Mouse (Mus musculus) midbrain, embryonic 11.5 days (tissue): ENCODE measurements around the gene Phc1. TPM values are rescaled to one million over a fixed set of nuclear protein-coding genes. Genes with fewer than 3 reads are reported as not detected.
"Not testable (repeated sequence)": the region's sequence is repeated elsewhere in the genome, so short reads cannot be mapped to it uniquely, and the experiment has no call there.

Experiments
- ATAC-seq: fragments of 200-750 bp; cut with Nextera tagmentation; 2 replicates; pipeline ENCODE4 v1.8.0; 2017; ENCODE audit warnings: moderate TSS enrichment, moderate library complexity; ENCODE audit not compliant: low FRiP score
- DNase-seq: peaks from one replicate; pipeline ENCODE4 v3.0.0; 2015; ENCODE audit warnings: low spot score; ENCODE audit errors: missing footprints
- H3K27ac ChIP-seq: fragments of 300-500 bp; sonication (generic); 2 replicates; pipeline ENCODE4 v1.5.1; 2014; ENCODE audit warnings: low read depth, low read length
- H3K27me3 ChIP-seq: fragments of 300-500 bp; sonication (generic); 2 replicates; pipeline ENCODE4 v1.6.1; 2014; ENCODE audit warnings: mild to moderate bottlenecking, low read length, moderate library complexity, mixed read lengths; ENCODE audit not compliant: control insufficient read depth, insufficient read depth
- H3K36me3 ChIP-seq: fragments of 300-500 bp; sonication (generic); 2 replicates; pipeline ENCODE4 v1.6.1; 2014; ENCODE audit warnings: mild to moderate bottlenecking, low read length, moderate library complexity, mixed read lengths; ENCODE audit not compliant: control insufficient read depth, insufficient read depth
- H3K4me1 ChIP-seq: fragments of 300-500 bp; sonication (generic); 2 replicates; pipeline ENCODE4 v1.6.1; 2014; ENCODE audit warnings: low read length; ENCODE audit not compliant: control insufficient read depth, insufficient read depth
- H3K4me2 ChIP-seq: fragments of 300-500 bp; sonication (generic); 2 replicates; pipeline ENCODE4 v1.6.1; 2014; ENCODE audit warnings: mild to moderate bottlenecking, moderate library complexity
- H3K4me3 ChIP-seq: fragments of 300-500 bp; sonication (generic); 2 replicates; pipeline ENCODE4 v1.5.1; 2014; ENCODE audit warnings: low read depth, low read length
- H3K9ac ChIP-seq: fragments of 300-500 bp; sonication (generic); 2 replicates; pipeline ENCODE4 v1.6.1; 2014; ENCODE audit warnings: low read length
- H3K9me3 ChIP-seq: fragments of 300-500 bp; sonication (generic); 2 replicates; pipeline ENCODE4 v1.6.1; 2016; ENCODE audit warnings: low read length; ENCODE audit not compliant: control insufficient read depth
- WGBS: fragments of 180-500 bp; shearing (Covaris S2); extraction: QIAGEN DNeasy Blood & Tissue Kit; methylation state at CpG from one replicate; pipeline ENCODE4 v1.1.7; 2014; 5-methylcytosine and 5-hydroxymethylcytosine counted together
- polyA plus RNA-seq: library from polyadenylated mRNA; unstranded; fragments of >200 nt; fragmentation: Nextera tagmentation; extraction: Ambion mirVana; gene quantifications from 2 replicates; pipeline ENCODE4 v1.2.1, GENCODE M21; 2014

Gene Phc1
- polyA plus RNA-seq, 1 experiment from 2014 or later = 34.7 TPM

GRCm38 (mm10) chr6:122366287-122366686 is 25.9 kb upstream of the Phc1 start:
- H3K9me3 ChIP-seq = no peaks in the 10 kb centered on the region
- 45% methylated on average over 2 of the region's 2 CpGs for WGBS
- H3K36me3 ChIP-seq = no peaks in the 10 kb centered on the region
- H3K4me2 ChIP-seq = no peak overlapping the region
- no peak overlapping the region for H3K27ac ChIP-seq
- no peaks in the 10 kb centered on the region for H3K27me3 ChIP-seq
- DNase-seq (no peak), ATAC-seq (no peak)
- H3K9ac ChIP-seq = no peak overlapping the region
- H3K4me1 ChIP-seq = no peaks in the 10 kb centered on the region
- no peak overlapping the region for H3K4me3 ChIP-seq

- Histone ChIP-seq H3K36me3 (no peaks in the 10 kb centered on the region), H3K9me3 (no peaks in the 10 kb centered on the region), H3K4me3 (no peak overlapping the region), H3K4me1 (no peaks in the 10 kb centered on the region), H3K27me3 (no peaks in the 10 kb centered on the region), H3K9ac (no peak overlapping the region), H3K27ac (no peak overlapping the region), H3K4me2 (no peak overlapping the region)
- 64% methylated on average over 3 of the region's 3 CpGs for WGBS
- DNase-seq (no peak), ATAC-seq (no peak)
Measured at GRCm38 (mm10) chr6:122365706-122366105, 25.3 kb upstream of the Phc1 start.

GRCm38 (mm10) chr6:122357089-122357488 is 16.7 kb upstream of the Phc1 start:
- H3K27me3 ChIP-seq = no peaks in the 10 kb centered on the region
- no peak overlapping the region for H3K4me2 ChIP-seq
- no peak overlapping the region for H3K4me3 ChIP-seq
- H3K27ac ChIP-seq = no peak overlapping the region
- H3K9me3 ChIP-seq = no peaks in the 10 kb centered on the region
- ATAC-seq (no peak), DNase-seq (no peak)
- H3K36me3 ChIP-seq = no peaks in the 10 kb centered on the region
- no peak overlapping the region for H3K9ac ChIP-seq
- no peaks in the 10 kb centered on the region for H3K4me1 ChIP-seq
- 95% methylated on average over 1 of the region's 1 CpGs for WGBS

GRCm38 (mm10) chr6:122355909-122356308 is 15.5 kb upstream of the Phc1 start:
- WGBS = 66% methylated on average over 9 of the region's 9 CpGs
- no peak for DNase-seq
- H3K27ac ChIP-seq = no peak overlapping the region
- no peak overlapping the region for H3K4me3 ChIP-seq
- no peaks in the 10 kb centered on the region for H3K27me3 ChIP-seq
- no peak overlapping the region for H3K4me2 ChIP-seq
- no peak for ATAC-seq
- no peaks in the 10 kb centered on the region for H3K9me3 ChIP-seq
- H3K4me1 ChIP-seq = no peaks in the 10 kb centered on the region
- H3K36me3 ChIP-seq = no peaks in the 10 kb centered on the region
- H3K9ac ChIP-seq = no peak overlapping the region

GRCm38 (mm10) chr6:122347326-122347725 is 7.0 kb upstream of the Phc1 start:
- not testable (repeated sequence) for H3K4me2 ChIP-seq, H3K4me1 ChIP-seq, ATAC-seq, H3K36me3 ChIP-seq, H3K9me3 ChIP-seq, H3K4me3 ChIP-seq, H3K9ac ChIP-seq, DNase-seq, H3K27ac ChIP-seq, H3K27me3 ChIP-seq
- WGBS = 77% methylated on average over 1 of the region's 1 CpGs

- Histone ChIP-seq H3K4me2 (no peak overlapping the region), H3K4me1 (peaks cover 7% of the 10 kb centered on the region; the same call in 1 of the 2 replicates), H3K9me3 (no peaks in the 10 kb centered on the region), H3K36me3 (no peaks in the 10 kb centered on the region), H3K27ac (no peak overlapping the region), H3K4me3 (no peak overlapping the region), H3K27me3 (no peaks in the 10 kb centered on the region), H3K9ac (no peak overlapping the region)
- WGBS = 85% methylated on average over 7 of the region's 7 CpGs
- ATAC-seq (no peak), DNase-seq (no peak)
Measured at GRCm38 (mm10) chr6:122346399-122346798, 6.0 kb upstream of the Phc1 start.

- Histone ChIP-seq H3K27me3 (no peaks in the 10 kb centered on the region), H3K9ac (no peak overlapping the region), H3K4me2 (no peak overlapping the region), H3K4me3 (no peak overlapping the region), H3K4me1 (peaks cover 11% of the 10 kb centered on the region; the same call in 1 of the 2 replicates), H3K9me3 (no peaks in the 10 kb centered on the region), H3K27ac (no peak overlapping the region), H3K36me3 (no peaks in the 10 kb centered on the region)
- 88% methylated on average over 6 of the region's 6 CpGs for WGBS
- ATAC-seq = no peak
- DNase-seq = no peak
Measured at GRCm38 (mm10) chr6:122345731-122346130, 5.4 kb upstream of the Phc1 start.

- Histone ChIP-seq H3K9ac (no peak overlapping the region), H3K4me3 (no peak overlapping the region), H3K9me3 (no peaks in the 10 kb centered on the region), H3K27ac (no peak overlapping the region), H3K36me3 (no peaks in the 10 kb centered on the region), H3K4me2 (no peak overlapping the region), H3K4me1 (peaks cover 12% of the 10 kb centered on the region; the same call in 1 of the 2 replicates), H3K27me3 (no peaks in the 10 kb centered on the region)
- WGBS = 51% methylated on average over 9 of the region's 9 CpGs
- ATAC-seq = no peak
- no peak for DNase-seq
Measured at GRCm38 (mm10) chr6:122344386-122345116, 4.2 kb upstream of the Phc1 start.

- Histone ChIP-seq H3K4me3 (no peak overlapping the region), H3K27ac (no peak overlapping the region), H3K27me3 (no peaks in the 10 kb centered on the region), H3K4me2 (no peak overlapping the region), H3K4me1 (peaks cover 13% of the 10 kb centered on the region; the same call in 1 of the 2 replicates), H3K9ac (no peak overlapping the region), H3K36me3 (no peaks in the 10 kb centered on the region), H3K9me3 (no peaks in the 10 kb centered on the region)
- no peak for DNase-seq
- WGBS = 77% methylated on average over 10 of the region's 10 CpGs
- no peak for ATAC-seq
Measured at GRCm38 (mm10) chr6:122343719-122344118, 3.4 kb upstream of the Phc1 start.
